Mouse (Mus musculus): ENCODE measurements around the gene Pitpnb.

DNA sequence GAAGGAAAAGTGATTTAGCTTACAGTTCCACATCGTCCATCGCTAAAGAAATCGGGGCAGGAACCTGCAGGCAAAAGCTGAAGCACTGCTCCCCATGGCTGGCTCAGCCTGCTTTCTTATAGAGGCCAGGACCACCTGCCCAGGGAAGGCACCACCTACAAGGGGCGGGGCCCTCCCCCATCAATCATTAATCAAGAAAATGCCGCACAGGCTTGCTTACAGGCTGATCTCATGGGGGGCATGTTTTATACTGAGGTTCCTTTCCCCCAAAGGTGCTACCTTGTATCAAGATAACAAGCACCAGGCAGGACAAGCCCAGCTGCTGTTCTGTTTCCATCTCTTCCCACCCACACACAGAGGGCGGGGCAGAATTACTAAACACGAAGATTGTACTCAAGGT is 31.9 kb upstream of the Pitpnb start:
- no peak for TF ChIP-seq CTCF (IDR thresholded peaks at IDR 0.05; ENCODE audit: borderline replicate concordance, insufficient read depth, low read length)
- no peak for TF ChIP-seq POLR2A (IDR thresholded peaks at IDR 0.05; ENCODE audit: low read depth, low read length)
